Mouse (Mus musculus): ENCODE results near the gene Inpp5a.

Gene Inpp5a

DNA sequence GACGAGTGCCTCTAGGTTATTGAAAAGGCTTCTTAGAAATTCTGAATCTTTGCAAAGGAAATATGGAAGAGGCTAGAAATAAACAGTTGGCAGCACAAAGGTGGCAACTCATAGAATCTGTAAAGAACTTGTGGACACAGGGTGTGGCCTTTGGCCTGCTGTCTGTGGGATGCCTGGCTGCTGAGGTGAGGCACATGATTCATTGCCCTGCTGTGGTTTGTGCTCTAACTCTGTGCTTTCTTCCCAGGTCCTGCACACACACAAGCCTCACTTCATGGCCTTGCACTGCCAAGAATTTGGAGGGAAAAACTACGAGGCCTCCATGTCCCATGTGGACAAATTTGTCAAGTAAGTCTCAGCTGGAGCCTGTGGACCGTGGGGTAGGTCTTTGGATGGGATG lies 88.8 kb downstream of the Inpp5a start:
- DNase-seq (ENCODE audit: low spot score), result no peak

DNA sequence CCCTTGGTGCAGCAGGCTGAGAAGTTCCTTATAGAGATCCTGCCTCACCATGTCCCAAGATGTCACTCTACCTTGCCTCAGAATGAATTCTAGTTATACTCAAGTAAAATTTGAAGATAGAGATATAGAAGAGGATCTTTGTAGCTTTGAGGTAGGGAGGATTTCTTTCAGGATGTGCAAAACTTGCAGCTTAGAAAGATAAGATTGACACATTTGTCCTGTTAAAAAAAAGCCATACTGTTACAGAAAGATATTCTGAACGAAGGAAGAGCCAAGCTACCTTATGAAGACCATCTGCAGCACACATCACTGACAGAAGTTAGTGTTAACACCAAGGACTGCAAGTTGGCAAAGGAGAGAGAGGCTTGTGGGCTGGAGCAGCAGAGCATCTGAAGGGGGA lies 90.2 kb downstream of the Inpp5a start:
- no peak for DNase-seq (ENCODE audit: low spot score)

DNA sequence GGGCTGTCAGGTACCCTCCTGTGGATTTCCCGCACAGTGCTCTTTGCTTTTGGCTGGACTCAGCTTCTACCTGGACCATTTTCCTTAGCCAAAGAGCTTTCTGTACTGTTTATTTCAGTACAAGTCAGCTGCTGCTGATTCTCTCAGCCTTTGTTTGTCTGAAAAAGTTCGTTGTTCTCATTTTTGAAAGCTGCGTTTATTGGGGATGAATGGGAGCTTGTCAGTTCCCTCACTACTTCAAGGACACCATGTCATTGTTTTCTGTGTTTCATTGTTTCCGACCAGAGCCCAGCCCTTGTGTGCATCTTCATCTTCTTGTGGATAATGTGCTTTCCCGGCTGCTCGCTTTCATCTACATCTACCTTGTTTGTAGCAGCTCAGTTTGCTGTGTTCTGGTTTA lies 90.7 kb downstream of the Inpp5a start:
- DNase-seq (ENCODE audit: low spot score), result no peak

DNA sequence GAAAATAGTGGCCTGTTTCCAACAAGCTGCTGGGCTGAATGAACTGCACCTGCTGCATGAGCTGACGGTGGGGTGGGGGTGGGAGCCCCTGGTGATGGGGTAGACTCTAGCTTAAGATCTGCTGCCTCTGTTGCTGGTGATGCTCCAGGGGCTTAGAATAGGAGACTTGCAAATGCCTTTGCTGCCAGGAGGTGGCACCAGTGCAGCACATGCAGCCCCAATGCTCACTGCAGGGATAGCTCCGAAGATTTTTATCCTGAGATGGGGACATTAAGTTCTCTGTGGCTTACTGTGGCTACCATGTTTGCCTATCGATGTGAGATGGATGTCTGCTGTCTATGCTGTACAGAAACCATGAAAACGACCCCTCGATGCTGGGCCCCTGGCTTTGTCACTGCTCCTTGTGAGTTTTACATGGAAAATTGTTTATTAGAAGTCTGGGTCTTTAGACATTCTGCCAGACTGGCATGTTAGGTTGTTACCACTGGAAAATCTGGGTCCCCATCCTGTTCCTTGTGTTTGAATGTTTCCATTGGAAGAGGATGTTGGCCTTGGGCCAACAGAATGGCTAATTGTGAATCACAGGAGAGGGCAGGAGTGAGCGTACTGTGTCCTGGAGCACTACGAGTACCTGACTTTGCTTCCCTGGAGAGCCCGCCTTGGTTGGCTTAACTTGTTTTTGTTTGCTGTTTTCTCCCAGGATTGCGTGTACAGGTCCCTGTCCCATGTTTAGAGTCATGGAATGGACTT lies 95.5 kb downstream of the Inpp5a start:
- DNase-seq (ENCODE audit: low spot score), result no peak

DNA sequence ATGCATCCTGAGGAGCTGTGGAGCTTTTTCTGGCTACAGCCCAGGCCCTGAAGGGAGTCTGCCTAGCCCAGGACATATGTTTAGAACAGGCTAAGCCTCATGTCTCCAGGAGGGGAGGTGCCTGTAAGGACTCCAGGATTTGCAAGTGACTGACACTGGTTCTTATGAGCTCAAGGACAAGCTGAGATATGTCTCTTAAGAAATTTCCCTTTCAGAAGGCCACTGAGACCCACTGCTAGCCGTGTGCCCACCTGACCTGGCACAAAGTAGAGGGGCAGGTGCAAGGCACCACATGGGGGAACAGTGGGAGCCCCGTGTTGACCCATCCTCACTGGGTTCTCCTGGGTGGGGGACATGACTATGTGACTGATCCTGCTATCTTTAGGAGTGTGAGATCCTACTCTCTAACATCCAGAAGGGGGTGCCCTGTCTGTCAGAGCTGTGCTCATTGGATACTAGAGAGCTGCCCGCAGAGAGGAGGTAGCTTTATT lies 100.9 kb downstream of the Inpp5a start:
- no peak for DNase-seq (ENCODE audit: low spot score)

DNA sequence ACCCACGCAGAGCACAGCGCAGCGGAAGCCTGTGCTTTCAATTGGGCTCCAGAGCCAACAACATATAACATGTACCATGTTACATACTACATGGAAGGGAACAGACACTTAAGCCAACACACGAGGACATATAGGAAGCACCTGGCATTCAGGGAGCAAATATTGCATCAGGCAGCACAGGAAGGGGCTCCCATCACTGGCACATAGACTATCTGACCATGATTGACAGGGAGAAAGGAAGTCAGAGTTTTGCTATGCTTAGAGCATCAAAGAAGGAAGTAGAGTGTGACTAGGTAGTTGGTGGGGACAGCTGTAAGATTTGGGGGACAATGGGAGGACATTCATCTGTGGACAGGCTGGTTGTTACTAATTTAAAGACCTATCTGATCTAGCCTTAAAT lies 103.4 kb downstream of the Inpp5a start:
- DNase-seq (ENCODE audit: low spot score), result no peak

DNA sequence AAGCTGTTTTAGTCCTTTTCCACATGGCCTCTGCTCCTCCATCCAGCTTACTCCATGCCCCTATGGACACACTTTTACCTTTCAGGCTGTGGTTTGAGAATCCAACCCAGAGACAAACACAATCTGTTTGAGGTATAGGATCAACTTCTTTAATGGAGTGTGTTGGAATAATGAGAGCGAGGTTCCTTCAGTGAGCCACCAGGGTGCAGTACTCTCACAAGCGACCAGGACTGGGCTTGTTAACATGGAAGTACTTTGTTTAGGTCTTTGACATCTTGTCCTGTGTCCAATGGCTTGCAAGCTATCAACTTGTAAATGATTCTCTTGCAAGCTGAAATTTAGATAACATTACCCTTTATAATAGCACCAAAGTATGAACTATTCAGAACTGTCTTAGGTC lies 104.0 kb downstream of the Inpp5a start:
- DNase-seq (ENCODE audit: low spot score), result no peak

DNA sequence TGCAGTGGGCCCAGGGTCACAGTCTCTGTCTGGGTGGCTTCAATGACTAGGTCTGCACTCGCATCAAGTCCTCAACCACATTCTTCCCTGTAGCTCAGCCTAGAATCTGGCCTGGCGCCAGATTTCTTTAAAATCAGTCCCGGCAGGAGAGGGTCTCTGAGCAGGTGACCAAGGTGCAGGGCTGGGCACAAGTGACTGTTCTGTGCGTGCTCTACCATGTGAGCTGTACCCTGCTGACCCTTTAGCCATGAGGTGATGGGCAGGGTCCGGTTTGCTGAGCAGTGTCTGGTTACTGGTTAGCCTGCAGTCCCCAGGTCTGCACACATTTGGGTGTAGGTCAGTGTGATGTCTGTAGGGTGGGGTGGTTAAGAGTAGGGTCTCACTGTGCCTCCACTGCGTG lies 106.9 kb downstream of the Inpp5a start:
- DNase-seq (ENCODE audit: low spot score), result no peak

DNA sequence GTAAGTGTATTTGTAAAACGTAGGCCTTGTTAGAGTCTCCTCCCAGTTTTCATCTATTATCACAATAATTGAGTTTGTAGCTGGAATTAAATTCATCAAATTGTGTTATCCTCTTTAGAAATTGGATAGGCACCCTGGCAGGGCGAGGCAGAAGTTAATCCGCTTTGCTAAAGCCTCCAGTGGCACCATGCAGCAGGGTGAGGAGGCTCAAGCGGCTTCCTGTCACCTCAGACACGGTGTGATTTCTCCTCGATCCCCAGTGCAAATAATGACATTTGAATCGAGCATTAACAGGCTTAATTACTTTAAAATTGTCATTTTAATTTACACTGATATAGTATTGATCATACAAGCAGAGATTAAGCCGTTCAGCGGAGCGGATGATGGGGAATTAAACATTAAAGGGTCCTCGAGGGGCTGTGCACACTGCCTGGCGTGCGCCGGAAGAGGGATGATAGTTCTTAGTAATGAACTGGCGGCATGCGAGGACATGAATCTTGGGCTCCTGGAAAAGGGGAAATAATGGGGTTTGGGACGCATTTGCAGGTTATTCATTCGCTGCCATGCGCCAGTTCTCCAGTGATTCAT lies 109.2 kb downstream of the Inpp5a start:
- DNase-seq (ENCODE audit: low spot score), result no peak

DNA sequence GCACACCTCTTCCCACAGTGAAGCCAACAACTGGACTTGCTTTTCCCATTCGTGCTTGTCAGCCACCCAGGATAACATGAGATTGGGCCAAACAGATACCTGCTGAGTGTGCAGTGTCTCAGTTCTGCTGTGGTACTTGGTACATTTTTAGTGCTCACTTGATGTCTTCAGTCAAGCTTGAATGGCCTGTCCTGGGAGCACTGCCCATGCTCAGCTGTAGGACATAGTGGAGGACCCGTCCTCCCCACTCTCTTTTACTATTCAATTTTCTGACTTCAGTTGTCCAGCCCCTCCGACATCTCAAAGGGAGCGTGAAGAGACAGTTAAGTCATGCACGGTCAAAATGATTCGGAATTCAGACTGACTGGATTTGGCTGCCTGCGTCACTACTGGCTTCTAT lies 115.2 kb downstream of the Inpp5a start:
- no peak for DNase-seq (ENCODE audit: low spot score)

DNA sequence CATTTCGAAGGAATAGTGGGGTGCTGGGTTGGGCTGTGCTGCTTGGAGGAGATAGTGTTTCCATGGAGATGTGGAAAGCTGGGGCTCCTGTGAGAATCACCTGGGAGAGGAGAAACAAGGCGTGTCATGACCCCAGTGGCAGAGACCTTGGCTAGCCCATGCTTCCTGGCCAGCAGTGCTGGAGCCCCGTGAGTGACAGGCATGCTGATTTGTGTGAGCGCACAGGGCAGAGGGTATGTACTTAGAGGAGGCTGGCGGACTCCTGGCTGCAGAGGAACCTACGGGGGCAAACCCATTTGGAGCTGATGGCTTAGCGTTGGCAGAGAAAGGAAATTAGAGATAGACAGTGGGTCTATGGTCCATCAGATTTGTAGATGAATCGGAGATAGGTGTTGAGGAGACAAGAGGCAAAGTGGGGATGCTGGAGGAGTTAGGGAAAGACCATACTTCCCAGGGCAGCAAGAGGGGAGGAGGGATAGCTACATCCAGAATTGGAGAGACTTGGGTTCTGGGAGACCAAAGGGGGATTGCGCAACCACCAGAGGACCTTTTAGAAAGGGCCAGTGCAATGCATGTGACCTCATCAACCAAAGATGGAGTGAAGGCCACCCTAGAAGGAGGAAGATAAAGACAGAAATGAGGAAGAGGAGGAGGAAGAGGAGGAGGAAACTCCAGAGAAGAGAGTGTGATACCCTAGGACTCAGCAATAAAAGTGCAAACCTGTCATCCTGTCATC lies 117.9 kb downstream of the Inpp5a start:
- DNase-seq (ENCODE audit: low spot score), result no peak

DNA sequence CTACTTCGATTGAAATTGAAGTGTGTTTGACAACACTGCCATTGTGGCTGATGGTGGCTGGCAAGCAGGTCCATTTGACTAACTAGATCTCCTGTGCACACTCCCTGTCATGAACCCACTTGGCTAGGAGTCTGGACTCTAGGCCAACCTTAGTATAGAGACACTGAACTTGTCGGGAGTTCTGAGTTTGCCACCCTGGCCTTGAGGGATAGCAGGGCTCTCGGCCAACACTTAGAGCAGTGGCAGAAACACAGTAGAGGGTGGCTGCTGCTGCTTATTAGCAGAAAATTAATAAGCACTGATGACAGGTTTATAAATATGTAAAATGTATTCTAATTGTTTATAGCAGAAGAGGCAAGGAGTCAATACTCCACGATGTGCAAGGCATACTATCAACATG lies 120.0 kb downstream of the Inpp5a start:
- no peak for DNase-seq (ENCODE audit: low spot score)

DNA sequence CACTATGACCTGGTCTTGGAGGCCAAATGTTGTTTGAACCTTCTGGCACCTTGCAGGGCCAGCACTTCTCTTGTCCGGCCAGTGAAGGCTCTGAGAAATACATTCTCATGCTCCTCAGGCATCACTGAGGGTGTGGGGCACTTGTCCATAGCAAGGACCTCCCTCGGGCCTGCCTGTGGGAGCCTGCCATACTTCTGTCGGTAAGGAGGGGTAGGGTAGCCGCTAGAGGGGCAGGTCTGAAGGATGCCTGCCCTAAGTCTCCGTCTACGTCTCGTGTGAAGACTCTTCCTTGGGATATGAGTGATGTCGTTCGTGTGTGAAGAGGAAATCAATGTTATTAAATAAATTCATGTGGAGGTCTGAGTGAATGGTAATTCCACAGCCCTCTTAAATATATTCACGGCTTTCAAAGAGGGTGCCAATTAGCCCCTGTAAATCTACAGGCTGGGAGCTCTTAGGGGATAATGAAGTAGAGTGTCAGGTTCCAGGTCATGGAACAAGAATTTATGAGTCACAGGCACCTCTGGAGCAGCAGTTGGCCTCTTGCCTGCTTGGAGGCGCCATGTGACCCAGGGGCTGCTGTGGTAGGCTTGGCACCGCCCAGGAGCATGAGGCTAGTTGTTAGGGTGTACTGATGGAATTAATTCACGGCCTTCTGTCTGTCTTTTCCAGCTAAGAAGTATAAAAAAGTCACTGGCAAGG lies 127.2 kb downstream of the Inpp5a start:
- DNase-seq (ENCODE audit: low spot score), result no peak

DNA sequence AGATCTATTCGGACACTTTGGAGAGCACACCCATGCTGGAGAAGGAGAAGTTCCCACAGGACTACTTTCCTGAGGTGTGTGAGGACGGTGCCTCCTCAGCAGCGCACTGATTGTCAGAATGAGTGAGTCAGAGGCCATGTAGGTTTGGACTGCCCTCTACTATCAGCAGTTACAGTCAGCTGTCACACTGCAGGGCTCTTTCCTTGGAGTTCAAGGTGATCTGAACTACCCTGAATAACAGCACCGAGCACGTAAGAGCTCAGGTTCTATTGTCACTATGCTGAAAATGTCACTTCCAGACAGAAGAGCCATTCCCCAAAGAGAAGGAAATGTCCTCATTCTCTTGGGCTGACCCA lies 127.7 kb downstream of the Inpp5a start:
- no peak for DNase-seq (ENCODE audit: low spot score)

DNA sequence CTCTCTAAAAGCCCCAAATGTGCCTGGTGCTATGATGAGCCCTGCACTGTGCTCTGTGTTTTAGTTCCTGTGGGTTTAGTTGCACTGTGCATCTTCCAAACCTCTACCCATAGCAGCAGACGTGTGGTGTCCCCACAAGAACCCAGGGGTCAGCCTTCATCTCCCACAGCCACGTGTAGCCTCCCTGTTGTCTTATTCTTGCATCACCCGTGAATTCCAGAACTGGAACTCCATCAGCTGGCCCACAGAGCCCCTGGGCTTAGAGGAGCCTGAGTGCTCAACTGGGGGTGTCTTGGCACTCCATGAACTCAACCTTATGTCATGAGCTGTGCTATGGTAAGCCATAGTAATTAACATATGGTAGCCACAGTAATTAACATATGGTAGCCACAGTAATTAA lies 129.4 kb downstream of the Inpp5a start:
- no peak for DNase-seq (ENCODE audit: low spot score)

DNA sequence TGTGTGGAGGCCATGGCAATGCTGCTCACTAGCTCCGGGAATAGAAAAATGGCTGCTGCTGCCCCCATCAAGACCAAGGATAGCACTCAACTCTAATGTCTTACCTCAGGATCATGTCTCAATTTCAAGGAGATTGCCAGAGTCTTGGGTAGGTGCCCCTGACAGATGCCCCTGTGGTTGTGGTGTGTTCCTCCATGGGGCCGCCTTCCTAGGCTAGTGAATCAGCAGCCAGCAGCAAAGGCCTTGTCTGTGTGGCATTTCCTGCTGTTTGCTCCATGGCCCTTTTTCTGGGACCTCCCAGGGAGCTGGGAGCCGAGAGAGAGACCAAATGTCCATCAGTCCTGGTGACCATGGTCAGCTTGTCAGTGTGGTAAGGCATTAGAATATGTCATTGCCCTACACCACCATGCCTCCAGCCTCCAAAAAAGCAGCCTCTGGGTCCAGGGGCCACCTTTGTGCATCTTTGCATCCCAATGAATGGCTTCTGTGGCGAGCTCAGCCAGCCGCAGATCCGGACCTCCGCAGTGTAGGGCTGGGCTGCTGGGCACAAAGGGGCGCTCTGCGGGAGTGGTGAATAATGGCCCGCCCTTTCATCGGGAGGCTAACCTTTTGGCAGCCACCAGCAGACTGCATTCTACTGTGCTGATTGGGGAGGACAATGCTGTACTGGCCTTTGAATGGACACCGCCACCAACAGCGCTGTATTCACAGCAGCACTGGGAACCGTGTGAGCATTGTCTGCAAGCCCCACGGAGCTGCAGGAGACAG lies 139.6 kb downstream of the Inpp5a start:
- DNase-seq (ENCODE audit: low spot score), result no peak

DNA sequence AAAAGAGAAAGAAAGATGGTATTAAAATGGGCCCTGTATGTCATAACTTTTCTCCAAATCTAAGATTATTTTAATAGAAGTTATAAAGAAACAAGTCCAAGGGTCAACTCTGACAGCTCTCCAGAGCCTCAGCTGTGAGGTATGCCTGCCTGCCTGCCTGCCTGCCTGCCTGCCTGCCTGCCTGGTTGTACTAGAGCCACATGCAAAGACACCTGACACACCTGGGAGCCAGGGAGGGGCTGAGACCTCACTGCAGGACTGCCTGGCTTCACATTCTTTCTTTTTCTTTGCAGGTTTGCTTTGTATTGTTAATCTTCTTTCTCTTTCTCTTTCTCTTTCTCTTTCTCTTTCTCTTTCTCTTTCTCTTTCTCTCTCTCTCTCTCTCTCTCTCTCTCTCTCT lies 140.3 kb downstream of the Inpp5a start:
- DNase-seq (ENCODE audit: low spot score), result no peak

DNA sequence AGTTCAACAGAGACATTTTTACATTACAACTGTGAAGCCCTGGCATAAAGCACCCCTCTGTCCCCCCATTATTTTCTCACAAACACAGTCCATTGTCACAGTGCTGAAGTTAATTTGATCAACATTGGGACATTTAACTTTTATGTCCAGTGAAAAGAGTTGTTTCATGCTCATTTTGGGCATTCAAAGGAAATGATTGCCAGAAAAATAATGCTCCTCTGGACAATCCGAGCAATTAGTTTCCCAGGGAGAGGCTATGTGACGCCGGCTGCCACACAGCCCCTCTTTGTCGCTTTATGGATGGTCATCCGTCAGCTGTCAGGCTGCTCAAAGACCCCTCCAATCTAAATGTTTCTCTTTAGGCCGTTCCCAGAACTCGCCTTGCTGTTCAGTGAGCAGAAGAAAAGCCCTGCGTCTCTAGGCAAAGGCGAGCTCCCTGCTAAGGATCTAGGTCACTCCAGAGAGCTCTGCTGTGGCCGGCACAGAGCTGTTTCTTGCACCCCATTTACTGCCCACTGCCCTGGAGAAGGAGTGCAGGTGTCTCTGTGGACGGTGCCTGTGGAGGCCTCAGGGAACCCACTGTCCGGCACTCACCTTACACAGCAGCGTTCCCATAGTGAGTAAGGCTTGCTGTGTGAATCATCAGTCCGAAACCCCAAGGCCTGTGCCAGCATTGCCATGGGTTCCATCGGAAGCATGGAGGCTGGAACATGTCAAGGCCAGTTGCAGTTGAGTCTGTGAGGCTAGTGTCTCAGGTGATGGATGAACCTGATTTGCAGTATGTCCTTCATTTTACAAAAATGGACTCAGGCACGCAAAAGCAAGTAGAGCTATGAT lies 141.9 kb downstream of the Inpp5a start:
- no peak for DNase-seq (ENCODE audit: low spot score)

DNA sequence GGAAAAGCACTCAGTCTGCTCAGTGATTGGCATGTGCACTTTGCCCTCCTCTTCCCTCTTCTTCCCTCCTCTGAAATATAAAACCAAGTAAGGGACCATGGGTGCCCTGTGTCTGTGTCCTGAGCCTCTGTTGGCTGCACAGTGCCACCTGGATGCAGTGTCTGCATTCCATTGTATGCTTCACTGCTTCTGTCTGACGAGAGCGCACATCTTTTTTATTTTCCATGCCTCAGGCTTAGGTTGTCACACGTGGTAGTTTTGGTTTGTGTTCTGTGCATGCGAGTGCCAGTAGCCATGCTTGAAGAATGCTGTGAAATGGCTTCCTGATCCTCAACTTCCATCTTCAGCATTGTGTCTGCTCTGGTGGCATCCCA lies 142.5 kb downstream of the Inpp5a start:
- no peak for DNase-seq (ENCODE audit: low spot score)

DNA sequence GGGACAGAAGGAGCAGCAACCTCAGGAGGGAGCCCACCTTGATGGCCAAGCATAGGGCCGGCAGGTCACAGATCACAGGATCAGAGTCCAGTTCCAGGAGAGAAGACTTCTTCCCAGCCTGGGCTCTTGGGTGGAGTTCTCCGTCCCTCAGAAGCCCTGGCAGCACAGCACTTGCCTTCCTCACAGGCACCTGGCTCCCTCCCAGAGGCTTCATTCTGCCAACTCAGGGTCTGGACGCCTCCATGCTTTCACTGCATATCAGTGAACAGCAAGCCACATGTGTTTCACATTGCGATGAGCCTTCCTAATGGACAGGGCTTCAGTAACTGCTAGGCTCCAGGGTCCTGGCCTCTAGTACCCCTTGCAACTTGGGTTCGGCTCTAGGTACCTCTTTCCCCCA lies 147.4 kb downstream of the Inpp5a start:
- DNase-seq (ENCODE audit: low spot score), result no peak

DNA sequence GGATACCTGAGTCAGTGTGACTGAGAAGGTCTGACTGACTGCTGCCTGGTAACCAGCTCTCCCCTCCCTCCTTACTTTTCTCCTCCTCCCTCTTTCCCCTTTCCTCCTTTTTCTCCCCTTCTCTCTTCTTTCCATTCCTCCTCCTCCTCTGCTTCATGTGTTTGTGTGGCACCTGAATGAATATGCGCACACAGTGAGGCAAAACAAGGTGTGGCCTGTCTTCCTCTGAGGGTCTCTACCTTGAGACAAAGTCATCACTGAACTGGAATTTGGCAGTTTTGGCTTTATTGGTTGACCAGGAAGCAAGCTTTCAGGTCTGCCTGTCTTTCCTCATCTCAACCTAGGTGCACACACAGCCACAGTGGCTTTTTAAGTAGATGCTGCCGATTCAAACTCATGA lies 147.9 kb downstream of the Inpp5a start:
- DNase-seq (ENCODE audit: low spot score), result no peak

Data from spleen, adult 12 weeks (tissue).